Mouse (Mus musculus): ENCODE measurements around the gene Fam3b.

The Fam3b gene

DNA sequence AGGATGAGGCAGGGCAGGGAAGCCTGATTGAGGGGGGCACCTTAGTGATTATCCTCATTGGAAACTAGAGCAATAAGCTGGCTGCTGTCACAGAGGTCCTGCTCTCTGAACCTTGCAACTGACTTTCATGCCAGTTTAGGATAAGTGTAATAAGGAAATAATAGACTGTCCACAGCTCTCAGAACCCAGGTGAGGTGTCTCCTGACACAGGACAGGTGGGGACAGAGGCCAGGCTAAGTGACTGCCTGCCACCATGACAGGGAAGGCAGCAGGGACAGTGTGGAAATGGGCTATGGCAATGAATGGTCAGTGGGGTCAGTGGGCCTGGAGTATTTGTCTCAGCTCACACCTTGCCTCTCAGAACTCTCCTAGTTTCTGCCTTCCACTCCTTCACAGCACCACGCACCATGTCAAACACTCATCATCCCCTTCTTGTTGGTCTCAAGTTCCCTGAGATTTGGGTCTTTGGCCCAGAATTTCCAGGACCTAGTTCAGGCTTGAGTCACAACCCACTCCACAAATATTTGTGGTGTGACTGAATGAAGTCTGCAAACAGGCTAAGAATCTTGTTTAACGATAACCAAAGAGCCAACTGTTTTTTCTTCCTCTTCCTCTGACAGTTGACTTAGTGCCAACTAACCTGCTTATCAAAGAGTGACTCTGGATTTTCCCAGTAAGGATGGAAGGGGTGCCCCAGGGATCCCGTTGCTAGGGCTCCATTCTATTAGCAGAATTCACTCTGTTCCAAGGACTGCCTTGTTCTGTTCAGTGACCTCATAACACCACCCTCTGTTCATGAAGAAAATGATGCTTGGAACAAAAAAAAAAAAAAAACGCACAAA lies at the start of gene Fam3b:
Gene Fam3b (minus strand): TSS at position 718 of the 842 bp plus-strand sequence.
- no peak for DNase-seq (ENCODE audit: low spot score in 2 of 2)

GRCm38 (mm10) chr16:97544340-97544739 lies 29.7 kb upstream of the Fam3b start:
- DNase-seq (ENCODE audit: low spot score in 2 of 2), result no peak

DNA sequence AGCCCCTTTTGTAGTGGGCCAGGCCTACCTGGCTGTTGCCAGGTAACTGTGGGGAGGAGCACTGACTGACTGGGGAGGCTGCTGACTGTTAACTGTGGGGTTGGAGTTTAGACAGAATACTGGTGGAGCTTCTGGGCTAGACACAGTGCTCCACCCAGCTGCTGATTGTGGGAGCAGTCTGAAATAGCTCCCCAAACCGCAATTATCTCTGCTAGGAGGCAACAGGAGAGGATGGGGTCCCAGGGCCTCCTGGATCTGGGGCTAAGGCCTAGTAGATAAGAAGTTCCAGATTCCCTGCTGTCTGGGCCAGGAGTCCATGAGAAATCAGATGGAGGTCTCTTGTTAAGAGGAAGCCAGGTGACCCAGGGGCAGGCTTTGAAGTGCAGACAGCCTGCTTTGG lies 22.2 kb upstream of the Fam3b start:
- no peak for DNase-seq (ENCODE audit: low spot score in 2 of 2)

DNA sequence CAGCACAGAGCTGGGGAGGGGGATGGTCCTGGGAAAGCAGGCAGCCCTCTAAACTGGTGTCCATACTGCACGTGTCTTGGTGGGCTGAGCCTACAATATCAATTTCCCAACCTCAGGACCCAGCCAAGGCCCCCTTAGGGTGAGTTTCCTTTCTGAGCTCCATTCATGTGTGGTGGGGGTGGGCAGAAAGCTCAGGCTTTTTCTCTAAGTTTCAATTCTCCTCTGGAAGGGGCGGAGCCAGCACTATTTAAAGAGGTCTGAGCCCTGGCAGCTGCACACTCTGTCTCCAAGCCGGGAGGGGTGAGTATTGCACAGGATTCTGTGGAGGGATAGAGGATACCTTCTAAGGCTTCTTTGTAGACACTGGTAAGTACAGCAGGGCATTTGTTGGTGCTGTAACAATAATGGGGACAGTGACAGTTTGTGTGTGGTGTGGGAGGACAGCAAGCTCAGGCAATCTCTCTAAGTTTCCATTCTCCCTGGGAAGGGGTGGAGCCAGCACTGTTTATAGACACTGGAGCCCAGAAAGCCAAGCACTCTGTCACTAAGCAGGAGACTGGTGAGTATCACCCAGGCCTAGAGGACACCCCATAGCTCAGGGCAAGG lies 21.3 kb upstream of the Fam3b start:
- DNase-seq (ENCODE audit: low spot score in 2 of 2), result peak; percentile 19 to 21

DNA sequence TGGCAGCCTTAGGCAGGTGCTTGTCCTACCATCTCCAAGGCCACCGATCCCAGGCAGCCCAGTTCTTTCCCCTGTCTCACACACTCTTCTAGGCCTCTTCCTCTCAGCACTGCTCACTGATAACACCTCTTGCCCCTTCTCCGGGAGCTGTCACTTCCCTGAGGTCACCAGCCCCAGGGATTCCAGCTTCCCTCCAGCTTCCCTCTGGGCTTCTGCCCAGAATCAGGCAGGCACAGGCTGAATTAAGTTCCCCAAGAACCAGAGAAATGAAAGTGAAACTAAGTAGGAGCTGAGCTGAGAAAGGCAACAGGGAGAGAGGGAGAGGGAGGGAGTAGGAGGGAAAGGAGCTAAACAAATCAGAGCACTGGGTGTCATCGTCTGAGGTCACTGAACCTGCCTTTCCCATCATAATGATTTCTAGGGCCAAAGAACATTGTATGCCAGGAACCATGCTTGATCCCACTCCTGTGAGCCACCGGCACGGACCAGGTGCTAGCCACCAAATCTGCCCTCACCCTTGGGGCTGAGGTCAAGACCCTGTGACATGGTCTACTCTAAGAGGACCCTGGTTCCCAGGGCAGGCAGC lies 20.4 kb upstream of the Fam3b start:
- peak in 1 of 2 experiments; percentile 18 for DNase-seq (ENCODE audit: low spot score in 2 of 2)

GRCm38 (mm10) chr16:97534448-97534847 lies 19.8 kb upstream of the Fam3b start:
- DNase-seq (ENCODE audit: low spot score in 2 of 2), result no peak

GRCm38 (mm10) chr16:97533751-97534150 lies 19.1 kb upstream of the Fam3b start:
- no peak for DNase-seq (ENCODE audit: low spot score in 2 of 2)

DNA sequence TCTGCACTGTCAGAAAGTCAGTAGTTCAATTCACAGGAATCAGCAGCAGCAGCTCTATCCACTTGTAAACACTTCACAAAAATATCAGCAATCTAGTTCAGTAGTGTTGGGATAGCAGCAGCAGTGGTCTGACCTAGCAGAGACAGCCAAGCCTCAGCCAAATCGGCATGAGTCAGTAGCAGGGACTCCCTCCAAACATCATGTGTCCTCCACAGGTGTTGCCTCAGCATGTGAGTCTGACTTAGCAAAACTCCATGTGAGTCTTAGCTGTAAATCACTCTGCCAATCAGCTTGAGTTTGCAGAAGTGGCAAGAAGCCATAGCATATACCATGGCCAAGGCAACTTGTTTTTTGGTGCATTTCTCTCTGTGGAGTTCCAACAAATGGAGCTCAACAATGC lies 18.5 kb upstream of the Fam3b start:
- no peak for DNase-seq (ENCODE audit: low spot score in 2 of 2)

- DNase-seq (ENCODE audit: low spot score in 2 of 2), result no peak
Observed at GRCm38 (mm10) chr16:97529241-97529640, 14.6 kb upstream of the Fam3b start.

DNA sequence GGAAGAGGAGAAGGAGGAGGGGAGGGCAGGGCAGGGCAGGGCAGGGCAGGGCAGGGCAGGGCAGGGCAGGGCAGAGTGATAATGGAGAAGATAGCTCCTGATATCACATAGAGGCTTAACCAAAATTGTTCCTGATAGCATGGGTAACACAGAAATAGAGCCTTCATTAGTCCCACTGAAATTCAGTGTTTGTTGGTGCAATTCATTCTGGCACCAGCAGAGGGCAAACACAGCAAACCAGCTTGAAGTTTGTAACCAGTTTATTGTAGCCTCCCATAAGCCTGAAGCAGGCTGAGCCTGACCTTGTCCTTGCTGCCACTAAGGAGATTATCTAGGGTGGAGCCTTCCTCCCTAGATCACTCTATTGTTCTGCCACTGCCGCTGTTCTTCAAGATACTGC lies 8.4 kb upstream of the Fam3b start:
- peak; percentile 23 to 36 for DNase-seq (ENCODE audit: low spot score in 2 of 2)

DNA sequence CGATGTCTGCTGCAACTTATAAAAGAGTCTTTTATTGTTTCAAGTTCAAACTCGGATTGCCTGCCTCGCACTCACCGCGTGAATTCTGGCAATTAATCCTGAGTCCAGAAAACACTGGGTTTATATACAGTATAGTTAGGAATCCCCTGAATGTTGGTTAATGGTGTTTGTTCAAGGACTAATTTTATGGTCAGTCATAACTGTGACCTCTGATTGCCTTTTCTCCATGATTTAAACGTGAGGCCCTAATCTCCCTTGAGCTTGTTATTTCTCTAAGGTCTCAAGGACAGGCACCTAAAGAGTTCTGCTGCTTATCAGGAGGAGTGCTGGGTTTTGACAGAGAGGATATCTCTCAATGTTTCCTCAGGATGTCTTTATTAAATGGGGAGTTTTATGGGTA lies 7.4 kb upstream of the Fam3b start:
- DNase-seq (ENCODE audit: low spot score in 2 of 2), result no peak

DNA sequence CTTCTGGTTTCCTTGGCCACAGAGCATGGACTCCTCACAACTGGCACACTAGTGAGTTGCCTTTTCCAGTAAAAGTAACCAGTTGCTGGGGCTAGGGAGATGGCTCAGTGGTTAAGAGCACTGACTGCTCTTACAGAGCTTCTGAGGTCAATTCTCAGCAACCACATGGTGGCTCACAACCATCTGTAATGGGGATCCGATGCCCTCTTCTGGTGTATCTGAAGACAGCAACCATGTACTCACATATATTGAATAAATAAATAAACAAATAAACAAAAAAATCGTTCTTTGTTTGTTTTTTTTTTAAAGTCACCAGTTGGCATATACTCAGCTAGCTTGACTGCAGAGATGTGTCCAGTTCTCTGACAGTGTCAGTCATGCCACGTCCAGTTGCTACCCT lies 1.7 kb upstream of the Fam3b start:
- no peak for DNase-seq (ENCODE audit: low spot score in 2 of 2)

DNA sequence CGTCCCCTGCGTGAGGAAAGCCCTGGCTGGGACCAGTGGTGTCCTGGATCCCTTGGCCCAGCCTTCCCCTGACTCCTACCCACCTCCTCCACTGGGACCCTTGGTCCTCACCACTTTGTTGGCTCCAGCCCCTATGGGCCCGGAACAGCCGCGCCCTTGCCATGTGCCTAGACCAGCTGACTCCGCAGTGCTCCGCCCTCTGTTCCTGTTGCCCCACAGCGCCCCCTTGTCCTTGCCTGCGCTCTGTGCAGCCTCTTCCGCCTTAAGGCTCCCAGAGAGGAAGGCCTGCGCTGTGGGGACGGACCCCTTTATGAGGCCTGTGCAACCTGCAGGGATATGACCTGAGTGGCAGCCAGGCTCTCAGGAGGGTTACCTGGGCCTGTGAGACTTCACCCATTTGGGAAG lies 2.3 kb downstream of the Fam3b start:
- DNase-seq (ENCODE audit: low spot score in 2 of 2), result no peak

GRCm38 (mm10) chr16:97511495-97511894 lies 3.1 kb downstream of the Fam3b start:
- DNase-seq (ENCODE audit: low spot score in 2 of 2), result no peak

GRCm38 (mm10) chr16:97510849-97511248 lies 3.8 kb downstream of the Fam3b start:
- DNase-seq (ENCODE audit: low spot score in 2 of 2), result no peak

- no peak for DNase-seq (ENCODE audit: low spot score in 2 of 2)
Observed at GRCm38 (mm10) chr16:97507783-97508182, 6.8 kb downstream of the Fam3b start.

GRCm38 (mm10) chr16:97504793-97505192 lies 9.8 kb downstream of the Fam3b start:
- no peak for DNase-seq (ENCODE audit: low spot score in 2 of 2)

DNA sequence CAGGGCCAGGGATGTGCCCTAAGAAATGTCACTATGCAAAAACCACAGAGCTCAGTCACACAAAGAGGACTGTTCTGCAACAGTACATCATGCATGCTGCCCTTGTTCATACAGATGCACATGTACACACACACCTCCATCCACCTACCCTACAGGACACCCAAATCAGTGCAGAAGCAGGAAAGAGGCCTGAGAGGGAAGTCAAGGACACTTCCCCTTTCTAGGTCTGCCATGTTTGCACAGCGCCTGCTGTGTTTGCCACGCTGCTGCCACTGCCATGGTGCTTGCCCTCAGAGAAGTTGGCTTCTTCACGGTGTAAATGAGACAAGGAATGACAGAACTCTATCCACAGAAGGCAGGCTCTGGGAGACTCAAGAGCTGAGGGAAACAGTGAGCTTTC lies 10.8 kb downstream of the Fam3b start:
- no peak for DNase-seq (ENCODE audit: low spot score in 2 of 2)

DNA sequence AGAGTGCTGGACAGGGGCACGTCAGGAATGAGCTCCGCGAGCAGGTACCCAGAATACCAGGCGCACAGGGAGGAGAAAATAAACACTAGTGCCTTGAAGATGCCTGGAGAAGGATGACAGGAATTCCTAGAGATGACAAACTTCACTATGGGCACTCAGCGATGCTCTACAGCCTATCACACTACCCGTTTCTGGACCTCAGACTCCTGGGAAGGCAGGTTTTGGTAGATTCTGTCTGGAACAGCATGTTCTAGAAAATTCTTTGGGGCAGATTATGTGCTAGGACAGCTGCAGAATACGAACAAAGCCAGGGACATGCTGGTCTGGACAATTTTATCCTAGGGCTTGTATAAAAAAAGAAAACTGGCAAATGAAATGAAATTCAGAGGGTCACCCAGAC lies 13.7 kb downstream of the Fam3b start:
- no peak for DNase-seq (ENCODE audit: low spot score in 2 of 2)

DNA sequence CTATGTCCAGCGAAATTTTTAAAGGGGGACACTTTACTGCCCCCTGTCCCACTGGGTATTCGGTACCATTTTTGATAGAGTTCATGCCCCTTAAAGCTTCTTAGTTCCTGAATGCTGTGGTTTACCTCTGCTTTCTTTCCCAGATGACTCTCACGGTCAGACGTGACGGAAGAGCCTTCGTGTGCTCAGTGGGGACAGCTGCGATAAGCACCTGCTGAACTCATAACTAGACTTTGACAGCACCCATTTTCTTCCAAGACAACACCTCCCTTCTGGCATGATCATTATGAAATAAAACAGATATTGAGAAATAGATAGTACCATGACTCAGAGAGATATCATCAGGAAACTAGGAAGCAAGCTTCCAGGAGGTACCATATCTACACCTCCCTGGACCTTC lies 15.2 kb downstream of the Fam3b start:
- DNase-seq (ENCODE audit: low spot score in 2 of 2), result no peak

- DNase-seq (ENCODE audit: low spot score in 2 of 2), result no peak
Observed at GRCm38 (mm10) chr16:97498139-97498538, 16.5 kb downstream of the Fam3b start.

DNA sequence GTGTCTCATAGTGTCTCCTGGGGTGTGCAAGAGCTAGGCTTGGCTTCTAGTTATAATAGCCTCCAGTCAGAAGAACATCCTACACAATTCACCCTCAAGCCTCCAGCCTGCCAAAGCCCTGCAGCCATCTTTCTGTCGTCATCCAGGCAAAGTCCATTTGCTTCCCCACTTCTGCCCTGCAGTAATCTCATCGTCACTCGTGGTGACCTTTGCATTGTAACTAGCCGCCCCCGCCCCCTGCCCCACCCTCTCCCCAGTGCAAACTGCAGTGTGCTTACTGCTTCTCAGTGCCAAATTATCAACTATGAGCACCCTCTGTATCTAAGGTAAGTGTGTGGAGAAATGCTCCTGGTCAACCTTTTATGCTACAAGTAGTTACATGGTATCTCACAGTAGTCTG lies 16.9 kb downstream of the Fam3b start:
- DNase-seq (ENCODE audit: low spot score in 2 of 2), result no peak

- DNase-seq (ENCODE audit: low spot score in 2 of 2), result no peak
Observed at GRCm38 (mm10) chr16:97496026-97496425, 18.6 kb downstream of the Fam3b start.

All from frontal cortex, postnatal 25 days (tissue).